Mouse (Mus musculus): ENCODE measurements around the gene Ajuba.

DNA sequence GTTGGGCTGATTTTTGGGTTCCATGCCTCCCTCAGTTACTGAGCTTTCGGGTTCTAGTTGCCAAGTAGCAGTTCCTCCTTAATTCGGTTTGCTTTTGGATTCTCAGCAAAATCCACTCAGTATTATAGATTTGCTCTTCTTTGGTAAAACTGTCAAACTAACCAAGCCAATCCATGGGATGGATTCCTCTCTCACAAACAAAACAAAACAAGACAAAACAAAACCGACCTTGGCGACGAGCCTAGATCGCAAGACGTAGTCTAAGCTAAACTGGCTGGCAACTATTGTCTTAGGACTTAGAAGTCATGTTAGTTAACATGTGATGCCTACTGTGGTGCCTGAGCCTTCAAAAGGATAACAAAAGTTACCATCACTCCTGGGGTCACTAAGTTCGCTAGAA is 26.3 kb upstream of the Ajuba start:
- TF ChIP-seq CTCF (IDR thresholded peaks at IDR 0.05; ENCODE audit: control insufficient read depth, insufficient read depth, low read length) (no peak), POLR2A (IDR thresholded peaks at IDR 0.05; ENCODE audit: borderline replicate concordance, control insufficient read depth, low read depth, low read length) (no peak)

All from bone marrow, adult 2 months (tissue).